Mouse (Mus musculus): Measurements from ENCODE around the gene Cpne5. TPM values are rescaled to one million over a fixed set of nuclear protein-coding genes. Genes with fewer than 3 reads are reported as not detected.

Cpne5 gene
- 4.6 and 5.8 TPM in 2 replicates for polyA plus RNA-seq (2012; rRNA removed)

GRCm38 (mm10) chr17:29237772-29238420, at the start of gene Cpne5:
Gene Cpne5, minus strand, starts transcription at chr17:29238167.

GRCm38 (mm10) chr17:29268682-29269348, 30.8 kb upstream of the Cpne5 start, which contains the start of gene BC004004:
Gene BC004004, plus strand, starts transcription at chr17:29268788.

GRCm38 (mm10) chr17:29263840-29264633, 26.1 kb upstream of the Cpne5 start, which contains the start of gene Ppil1:
Gene Ppil1, minus strand, starts transcription at chr17:29264186.

GRCm38 (mm10) chr17:29113591-29114352, 124.2 kb downstream of the Cpne5 start, which contains the start of gene Rab44:
Gene Rab44, plus strand, starts transcription at chr17:29114145.

Other genes with a start within 250 kb of the Cpne5 start
- gene Stk38, start 230.2 kb downstream of the Cpne5 start, polyA plus RNA-seq (2012; rRNA removed): 124 and 144 TPM in 2 replicates
- 538 and 581 TPM in 2 replicates for gene Srsf3, start 205.5 kb downstream of the Cpne5 start, polyA plus RNA-seq (2012; rRNA removed)
- gene Cdkn1a, start 147.2 kb downstream of the Cpne5 start, polyA plus RNA-seq (2012; rRNA removed): 16.1 and 17.5 TPM in 2 replicates
- 0.71 and 3.1 TPM in 2 replicates for gene Rab44, start 124.0 kb downstream of the Cpne5 start, polyA plus RNA-seq (2012; rRNA removed)
- 90.1 and 104 TPM in 2 replicates for gene Ppil1, start 26.0 kb upstream of the Cpne5 start, polyA plus RNA-seq (2012; rRNA removed)
- 42.1 and 44.6 TPM in 2 replicates for gene BC004004, start 30.6 kb upstream of the Cpne5 start, polyA plus RNA-seq (2012; rRNA removed)
- gene Pi16, start 79.5 kb upstream of the Cpne5 start, polyA plus RNA-seq (2012; rRNA removed): 1.6 TPM in 2 replicates
- 445 and 478 TPM in 2 replicates for gene Mtch1, start 109.8 kb upstream of the Cpne5 start, polyA plus RNA-seq (2012; rRNA removed)
- gene Fgd2, start 122.7 kb upstream of the Cpne5 start, polyA plus RNA-seq (2012; rRNA removed): 5.7 and 5.8 TPM in 2 replicates

Measured in central nervous system, embryonic 11.5 days (tissue).